Mouse (Mus musculus) urinary bladder, postnatal 36 days (tissue): ENCODE measurements around the gene Lpar5.

Experiments
- DNase-seq, 2 experiments: peaks; one replicate each; pipeline ENCODE4 v3.0.0; 2022; ENCODE audit warnings: low spot score in 2 of 2, mixed read lengths in 1 of 2

The Lpar5 gene

DNA sequence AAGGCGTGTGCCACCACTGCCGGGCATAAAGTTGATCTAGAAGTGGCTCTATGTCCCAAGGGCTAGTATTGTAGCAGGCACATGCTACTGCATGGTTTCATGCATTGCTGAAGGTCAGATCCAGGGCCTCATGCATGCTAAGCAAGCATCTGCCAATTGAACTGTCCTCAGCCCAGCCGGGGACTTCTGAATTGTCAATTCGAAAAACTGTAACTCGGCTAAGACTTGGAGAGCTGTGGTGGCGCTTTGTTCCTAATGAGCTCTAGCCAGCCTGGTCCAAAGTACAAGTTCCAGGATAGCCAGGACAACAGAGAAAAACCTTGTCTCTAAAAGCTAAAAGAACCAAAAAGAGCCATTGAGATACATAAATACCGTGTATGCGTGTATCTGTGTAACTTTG is 51.7 kb downstream of the Lpar5 start:
- DNase-seq: no peak

DNA sequence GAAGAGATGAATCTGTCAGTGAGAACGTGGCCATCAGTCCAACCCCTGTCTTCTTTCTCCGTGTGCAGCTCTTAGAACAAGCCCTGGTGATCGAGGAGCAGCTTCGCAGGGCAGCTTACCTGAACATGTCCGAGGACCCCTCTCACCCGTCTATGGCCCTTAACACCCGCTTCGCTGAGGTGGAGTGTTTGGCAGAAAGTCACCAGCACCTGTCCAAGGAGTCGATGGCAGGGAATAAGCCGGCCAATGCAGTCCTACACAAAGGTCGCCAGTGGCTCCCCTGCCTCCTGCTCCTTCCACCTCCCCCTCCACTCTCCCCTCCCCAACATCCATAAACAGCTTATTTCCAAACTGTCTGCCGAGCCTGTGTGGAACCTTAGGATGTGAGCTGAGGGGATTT is 61.0 kb downstream of the Lpar5 start:
- no peak for DNase-seq

DNA sequence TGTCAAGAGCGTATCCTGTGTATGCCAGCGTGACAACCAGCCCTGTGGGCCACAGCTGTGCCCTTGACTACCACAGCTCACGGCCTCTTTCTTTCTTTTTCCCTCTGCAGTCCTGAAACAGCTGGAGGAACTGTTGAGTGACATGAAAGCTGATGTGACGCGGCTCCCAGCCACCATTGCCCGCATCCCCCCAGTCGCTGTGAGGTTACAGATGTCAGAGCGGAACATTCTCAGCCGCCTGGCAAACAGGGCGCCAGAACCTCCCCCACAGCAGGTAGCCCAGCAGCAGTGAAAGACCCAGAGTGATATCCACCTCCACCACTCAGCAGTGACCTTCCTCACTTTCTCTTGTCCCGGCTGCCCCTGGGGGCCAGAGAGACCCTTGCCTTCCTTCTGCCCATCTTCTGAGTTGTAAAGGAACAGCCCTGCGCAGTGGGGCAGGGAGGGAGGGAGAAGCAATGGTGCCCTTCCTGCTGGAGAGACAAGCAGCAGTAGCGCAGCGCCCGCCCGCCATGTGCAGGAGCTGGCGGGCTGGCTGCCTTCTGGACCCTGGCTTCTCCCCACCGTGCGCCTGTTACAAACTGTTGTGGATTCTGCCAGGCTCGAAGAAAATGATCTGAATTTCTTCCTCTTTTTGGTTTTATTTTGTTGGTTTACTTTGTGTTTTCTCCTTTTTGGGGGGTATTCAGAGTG is 62.1 kb downstream of the Lpar5 start:
- no peak for DNase-seq

DNA sequence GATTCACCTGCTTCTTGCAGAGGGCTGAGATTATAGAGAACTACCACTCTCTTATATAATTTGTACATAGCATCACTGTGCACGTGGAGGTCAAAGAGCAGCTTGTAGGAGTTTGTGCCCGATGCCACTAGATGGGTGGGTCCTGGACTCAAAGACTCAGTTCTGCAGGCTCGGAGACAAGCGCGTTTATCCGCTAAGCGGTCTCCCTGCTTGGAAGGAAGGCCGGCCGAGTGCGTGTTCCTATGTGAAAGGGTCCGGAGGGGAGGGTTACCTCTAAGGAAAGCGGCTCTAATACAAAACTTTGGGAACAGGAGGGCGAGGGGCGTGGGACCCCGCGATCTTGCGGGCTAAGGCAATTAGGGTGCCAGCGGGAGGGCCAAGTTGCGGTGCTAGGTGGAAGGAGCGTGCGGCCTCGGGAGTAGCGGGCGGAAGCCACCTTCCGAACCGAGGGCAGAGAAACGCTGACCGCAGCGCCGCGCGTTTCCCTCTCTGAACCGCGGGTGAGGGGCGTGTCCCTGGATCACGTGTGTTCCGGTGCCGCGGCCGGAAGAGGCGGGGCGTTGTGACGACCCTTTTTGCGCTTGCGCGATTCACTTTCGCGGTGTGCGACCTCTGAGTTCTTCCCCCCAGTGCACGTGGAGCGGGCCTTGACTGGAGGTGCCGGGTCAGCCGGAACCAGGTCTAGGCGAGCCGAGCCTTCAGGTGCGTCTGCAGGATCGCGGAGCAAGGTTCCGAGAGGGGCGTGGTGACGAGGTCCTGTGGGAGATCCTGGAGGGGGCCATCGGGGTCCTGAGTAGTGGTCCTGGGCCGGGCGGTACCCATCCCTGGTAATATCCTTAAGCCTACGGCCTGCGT is 63.8 kb downstream of the Lpar5 start, which contains the start of gene Nop2:
TSS of gene Nop2 (plus strand) at position 608 of the 855 bp plus-strand sequence.
- DNase-seq: peak; percentile 71 to 87
